Mouse (Mus musculus): Measurements from ENCODE around the gene E130208F15Rik.

GRCm38 (mm10) chr7:30297266-30297665 is 24.3 kb upstream of the E130208F15Rik start:
- no peak for TF ChIP-seq CTCF (IDR thresholded peaks at IDR 0.05; ENCODE audit: low read depth, low read length)
- TF ChIP-seq POLR2A (IDR thresholded peaks at IDR 0.05; ENCODE audit: extremely low read depth, insufficient read depth, low read length), result no peak

Data from liver, adult 2 months (tissue).